Mouse (Mus musculus) adrenal gland, postnatal 36 days (tissue): Measurements from ENCODE around the gene Col5a3. TPM values are rescaled to one million over a fixed set of nuclear protein-coding genes. Genes with fewer than 3 reads are reported as not detected.
"Not testable (repeated sequence)": the region's sequence is repeated elsewhere in the genome, so short reads cannot be mapped to it uniquely, and the experiment has no call there.

Experiments
- DNase-seq, 2 experiments: peaks; one replicate each; pipeline ENCODE4 v3.0.0; 2021; ENCODE audit warnings: mixed read lengths in 1 of 2
- long read RNA-seq, 2 experiments: library from polyadenylated mRNA; stranded (forward); transcript quantifications; one replicate each; pipeline ENCODE4 v2.0.0; 2021; ENCODE audit warnings: borderline sequencing depth in 2 of 2
- total RNA-seq, 2 experiments: library from RNA; stranded (reverse); gene quantifications; 2 replicates each; pipeline ENCODE4 v1.2.3; 2021

Gene Col5a3
- 100 to 1,000 TPM; 187 to 205 TPM for total RNA-seq
- long read RNA-seq, experiment 1, full-length matches to known transcripts = 19 of 186 reads
- long read RNA-seq, experiment 1, partial matches to known transcripts = 128 of 186 reads
- long read RNA-seq, experiment 1, other reads (novel, unspliced or antisense) = 39 of 186 reads
- long read RNA-seq, experiment 2, full-length matches to known transcripts = 6 of 44 reads
- long read RNA-seq, experiment 2, partial matches to known transcripts = 33 of 44 reads
- long read RNA-seq, experiment 2, other reads (novel, unspliced or antisense) = 5 of 44 reads

DNA sequence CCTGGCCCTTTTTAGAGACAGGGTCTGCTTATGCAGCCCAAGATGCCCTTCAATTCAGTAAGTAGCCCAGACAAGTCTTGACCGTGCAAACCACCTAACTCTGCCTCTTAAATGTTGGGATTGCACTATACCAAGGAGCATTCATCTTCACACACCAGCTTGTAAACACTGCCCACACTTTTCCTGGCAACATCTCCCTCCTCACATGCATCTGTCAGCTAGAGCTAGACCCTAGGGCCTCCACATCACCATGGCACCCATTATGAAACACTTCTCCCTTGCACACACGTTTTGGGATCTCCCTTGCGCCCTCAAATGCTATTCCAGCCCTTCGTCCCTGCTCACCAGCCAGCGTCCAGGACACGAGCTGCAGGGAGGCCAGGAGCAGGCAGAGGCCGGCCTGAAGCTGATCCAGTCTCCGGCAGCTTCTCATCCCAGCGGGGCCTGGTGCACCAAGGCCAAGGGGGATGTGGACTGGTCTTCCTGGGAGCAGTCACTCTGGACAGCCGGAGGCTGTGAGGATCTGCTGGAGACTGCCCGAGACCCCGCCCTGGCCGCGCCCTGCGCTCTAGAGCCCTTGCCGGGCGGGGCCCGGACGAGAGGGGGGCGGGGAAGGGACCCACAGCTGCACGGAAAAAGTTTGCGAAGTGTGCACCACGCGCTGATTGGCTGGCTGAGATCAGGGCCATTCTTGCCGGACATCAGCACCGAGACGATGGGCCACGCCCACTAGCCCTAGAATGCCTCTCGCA is at the start of gene Col5a3:
Gene Col5a3, minus strand, starts transcription at position 547 of the 752 bp plus-strand sequence.
- peak; percentile 87 for DNase-seq

GRCm38 (mm10) chr9:20862225-20862624 is 47.4 kb upstream of the Col5a3 start:
- DNase-seq = no peak

DNA sequence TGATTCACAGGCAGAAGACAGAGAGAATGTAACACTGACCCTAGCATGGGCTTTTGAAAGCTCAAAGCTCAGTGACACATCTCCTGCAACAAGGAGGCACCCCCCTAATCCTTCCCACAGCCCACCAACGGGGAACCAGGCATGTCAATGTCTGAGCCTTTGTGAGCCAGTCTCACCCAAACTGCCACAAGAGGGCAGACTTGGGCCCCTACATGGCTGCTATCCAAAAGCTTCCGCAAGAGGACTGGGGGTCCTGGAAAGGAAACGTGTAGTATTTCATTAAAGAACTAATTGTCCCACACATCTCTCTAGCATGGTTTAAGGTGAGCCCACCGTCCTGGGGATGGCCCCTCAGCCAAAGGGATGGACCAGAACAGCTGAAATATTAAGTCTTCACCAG is 47.0 kb upstream of the Col5a3 start:
- peak in 1 of 2 experiments; percentile 61 for DNase-seq

DNA sequence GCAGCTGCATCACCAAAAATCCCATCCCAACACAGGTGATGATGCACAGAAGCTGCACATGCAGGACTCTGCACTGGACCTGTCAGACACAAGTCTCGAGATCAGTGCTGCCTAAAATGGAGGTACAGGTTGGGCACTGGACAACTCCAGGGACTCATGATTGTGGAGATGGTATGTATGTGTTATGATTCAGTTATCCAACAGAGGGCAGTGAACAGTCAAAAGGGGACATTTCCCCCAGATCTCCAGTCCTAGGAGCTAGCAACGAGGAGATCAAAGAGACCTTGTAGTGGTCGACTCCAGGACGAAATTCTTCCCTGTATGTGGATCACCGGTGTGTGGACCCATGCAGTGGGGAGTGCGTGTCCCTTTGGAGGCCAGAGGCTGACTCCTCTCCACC is 45.1 kb upstream of the Col5a3 start:
- DNase-seq = no peak

DNA sequence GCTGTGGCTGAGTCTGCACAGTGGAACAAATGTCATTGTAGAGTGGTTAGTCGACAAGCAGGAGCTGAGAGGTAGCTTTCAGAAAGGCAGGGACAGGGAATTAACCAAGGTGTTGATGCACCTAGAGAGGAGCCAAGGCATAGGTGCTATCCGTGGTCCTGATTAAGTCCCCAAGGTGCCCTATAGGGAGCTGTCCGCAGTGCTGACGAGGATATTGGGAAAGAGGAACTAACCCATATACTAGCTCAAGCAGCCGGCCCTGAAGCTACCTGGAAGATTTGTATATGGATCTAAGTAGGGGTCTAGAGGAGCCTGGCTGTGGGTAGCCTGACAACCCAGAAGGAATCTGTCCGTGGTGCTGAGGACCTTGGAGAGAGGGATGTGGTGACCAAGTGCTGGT is 42.3 kb upstream of the Col5a3 start:
- peak; percentile 58 to 59 for DNase-seq

DNA sequence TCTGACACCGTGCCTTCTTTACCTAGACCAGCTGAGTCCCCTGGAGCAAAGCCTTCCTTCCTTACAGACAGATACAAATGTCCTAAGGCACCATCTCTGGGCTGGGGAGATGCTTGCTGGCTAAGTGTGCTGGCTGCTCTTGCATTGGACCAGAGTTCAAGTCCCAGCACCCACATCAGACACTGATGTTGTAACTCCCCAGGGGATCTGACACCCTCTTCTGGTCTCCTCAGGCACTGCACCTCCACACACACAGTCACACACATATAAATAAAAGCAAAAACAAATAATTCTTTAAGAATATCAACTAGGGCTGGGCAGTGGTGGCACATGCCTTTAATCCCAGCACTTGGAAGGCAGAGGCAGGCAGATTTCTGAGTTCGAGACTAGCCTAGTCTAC is 35.3 kb upstream of the Col5a3 start:
- no peak for DNase-seq

GRCm38 (mm10) chr9:20842670-20843069 is 27.8 kb upstream of the Col5a3 start:
- DNase-seq = peak in 1 of 2 experiments; percentile 50

GRCm38 (mm10) chr9:20842211-20842610 is 27.3 kb upstream of the Col5a3 start:
- no peak for DNase-seq

DNA sequence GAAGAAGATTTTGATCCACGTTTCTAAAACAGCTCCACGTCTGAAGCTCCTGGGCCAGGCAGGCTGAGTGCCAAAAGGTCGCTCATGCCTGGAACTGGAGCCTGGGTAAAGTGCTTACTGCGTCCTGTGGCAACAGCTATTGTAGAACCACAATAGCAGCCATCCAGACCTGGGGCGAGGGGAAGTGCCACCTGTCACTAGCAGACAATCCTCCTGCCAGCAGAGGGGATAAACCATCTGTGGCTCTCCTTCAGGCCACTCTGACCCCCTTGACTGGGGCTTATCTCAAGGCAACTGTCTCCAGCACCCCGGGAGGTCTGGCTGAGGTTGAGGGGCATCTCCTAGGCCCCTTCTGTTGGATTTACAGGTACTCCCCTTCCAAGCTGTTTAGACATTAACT is 24.1 kb upstream of the Col5a3 start:
- no peak for DNase-seq

DNA sequence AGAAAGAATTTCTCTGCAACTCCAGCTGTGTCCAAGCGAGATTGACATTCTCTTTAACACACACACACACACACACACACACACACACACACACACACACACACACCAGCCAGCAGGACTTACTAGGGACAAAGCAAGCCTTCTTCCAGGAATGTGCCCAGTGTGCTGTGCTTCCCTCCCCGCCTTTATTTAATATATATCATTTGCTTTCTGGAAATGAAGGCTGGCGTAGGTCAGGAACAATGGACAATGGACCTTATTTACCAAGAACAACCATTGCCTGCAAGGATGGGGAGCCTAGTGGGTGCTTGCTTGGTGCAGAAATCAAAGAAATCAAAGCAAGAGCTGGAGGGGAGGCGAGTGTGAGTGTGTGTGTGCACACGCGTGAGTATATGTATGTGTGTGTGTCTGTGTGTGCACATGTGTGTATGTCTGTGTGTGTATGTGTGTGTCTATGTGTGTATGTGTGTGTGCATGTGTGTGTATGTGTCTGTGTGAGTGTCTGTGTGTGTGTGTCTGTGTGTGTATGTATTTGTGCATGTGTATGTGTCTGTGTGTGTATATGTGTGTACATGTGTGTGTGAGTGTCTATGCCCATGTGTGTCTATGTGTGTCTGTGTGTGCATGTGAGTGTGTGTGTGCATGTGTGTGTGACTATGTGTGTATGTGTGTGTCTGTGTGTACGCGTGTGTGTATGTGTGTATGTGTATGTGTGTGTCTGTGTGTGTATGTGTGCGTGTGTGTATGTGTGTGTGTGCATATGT is 22.5 kb upstream of the Col5a3 start:
- no peak for DNase-seq

GRCm38 (mm10) chr9:20835431-20835954 is 20.6 kb upstream of the Col5a3 start:
- DNase-seq = not testable (repeated sequence)

- no peak for DNase-seq
Observed at GRCm38 (mm10) chr9:20834881-20835280, 20.0 kb upstream of the Col5a3 start.

DNA sequence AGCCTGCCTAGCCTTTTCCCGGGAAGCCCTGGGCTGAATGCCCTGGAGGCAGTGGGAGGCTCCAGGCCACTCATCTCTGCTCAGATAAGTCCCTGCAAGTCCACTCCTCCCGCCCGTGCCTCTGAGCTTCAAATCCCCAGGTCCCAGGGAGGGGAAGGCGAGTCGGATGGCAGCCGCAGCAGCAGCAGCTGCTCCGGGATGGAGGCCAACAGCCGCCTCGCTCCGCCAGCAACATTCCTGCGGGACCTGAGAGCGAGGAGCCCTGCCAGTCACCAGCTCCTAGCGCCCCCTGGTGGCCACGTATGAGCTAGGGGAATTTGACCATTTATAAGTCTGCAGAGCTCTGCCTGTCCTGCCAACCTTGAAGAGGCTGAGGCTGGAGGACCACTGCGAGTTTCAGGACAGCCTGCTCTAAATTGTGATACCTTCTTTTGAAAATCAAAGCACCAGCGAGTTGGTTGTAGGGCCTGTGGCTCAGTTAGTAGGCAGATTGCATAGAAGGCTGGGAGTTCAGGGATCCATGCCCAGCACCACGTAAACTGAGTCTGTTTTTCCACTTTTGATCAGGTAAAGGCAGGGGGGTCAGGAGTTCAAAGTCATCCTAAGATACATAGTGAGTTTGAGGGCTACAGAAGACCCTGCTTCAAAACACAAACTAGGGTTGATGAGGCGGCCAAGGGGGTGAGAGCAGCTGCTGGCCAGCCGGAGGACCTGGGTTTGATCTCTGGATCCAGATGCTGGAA is 16.2 kb upstream of the Col5a3 start:
- peak; percentile 96 to 98 for DNase-seq

DNA sequence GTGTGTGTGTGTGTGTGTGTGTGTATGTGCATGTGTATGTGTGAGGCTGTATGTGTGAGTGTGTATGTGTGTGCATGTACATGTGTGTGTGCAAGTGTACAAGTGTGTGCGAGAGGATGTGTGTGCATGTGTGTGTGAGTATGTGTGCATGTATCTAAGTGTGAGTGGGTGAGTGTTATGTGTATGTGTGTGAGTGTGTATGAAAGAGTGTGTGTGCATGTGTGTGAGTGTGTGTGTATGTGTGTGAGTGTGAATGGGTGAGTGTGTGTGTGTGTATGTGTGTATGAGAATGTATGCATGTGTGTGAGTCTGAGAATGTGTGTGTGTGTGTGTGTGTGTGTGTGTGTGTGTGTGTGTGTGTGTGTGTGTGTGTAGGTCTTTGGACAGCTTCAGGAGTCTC is 13.3 kb upstream of the Col5a3 start:
- no peak for DNase-seq

GRCm38 (mm10) chr9:20825781-20826180 is 10.9 kb upstream of the Col5a3 start:
- DNase-seq = no peak

DNA sequence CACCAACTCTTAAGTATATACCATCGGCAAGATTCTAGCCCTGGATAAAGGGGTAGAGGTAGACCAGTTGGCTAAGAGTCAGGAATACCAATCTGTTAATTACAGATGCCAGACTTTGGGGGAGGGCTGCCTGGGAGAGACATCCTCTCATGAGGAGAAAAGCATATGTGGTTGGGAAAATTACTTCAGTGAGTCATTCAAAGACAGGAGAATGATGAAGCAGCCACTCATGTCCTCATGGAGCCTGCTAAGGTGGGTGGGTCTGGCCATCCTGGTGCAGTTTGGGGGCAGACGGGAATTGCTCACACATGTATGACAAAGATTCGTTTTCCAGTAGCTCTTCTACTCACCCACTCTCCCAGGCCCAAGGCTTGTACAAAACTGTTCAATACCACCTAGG is 8.0 kb upstream of the Col5a3 start:
- DNase-seq = no peak

GRCm38 (mm10) chr9:20820001-20820400 is 5.1 kb upstream of the Col5a3 start:
- no peak for DNase-seq

DNA sequence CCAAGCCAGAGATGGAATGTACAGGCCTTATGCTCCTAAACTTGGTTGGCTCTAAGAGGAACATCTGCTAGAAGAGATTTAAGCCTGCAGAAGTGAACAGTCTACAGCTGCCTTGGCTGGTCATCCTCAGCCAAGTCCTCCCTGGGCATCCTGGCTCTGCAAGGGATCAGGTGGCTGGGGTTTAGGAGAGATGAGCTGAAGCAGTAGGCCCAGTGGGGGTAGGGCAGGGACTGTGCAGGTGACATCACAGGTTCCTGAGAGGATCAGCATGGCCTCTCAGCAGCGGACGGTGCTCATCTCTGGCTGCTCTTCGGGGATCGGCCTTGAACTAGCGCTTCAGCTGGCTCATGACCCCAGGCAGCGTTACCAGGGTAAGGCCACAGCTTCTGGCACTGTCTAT is 3.4 kb upstream of the Col5a3 start, which contains the start of gene Rdh8:
Gene Rdh8, plus strand, starts transcription at position 268 of the 400 bp plus-strand sequence.
- peak in 1 of 2 experiments; percentile 42 for DNase-seq

DNA sequence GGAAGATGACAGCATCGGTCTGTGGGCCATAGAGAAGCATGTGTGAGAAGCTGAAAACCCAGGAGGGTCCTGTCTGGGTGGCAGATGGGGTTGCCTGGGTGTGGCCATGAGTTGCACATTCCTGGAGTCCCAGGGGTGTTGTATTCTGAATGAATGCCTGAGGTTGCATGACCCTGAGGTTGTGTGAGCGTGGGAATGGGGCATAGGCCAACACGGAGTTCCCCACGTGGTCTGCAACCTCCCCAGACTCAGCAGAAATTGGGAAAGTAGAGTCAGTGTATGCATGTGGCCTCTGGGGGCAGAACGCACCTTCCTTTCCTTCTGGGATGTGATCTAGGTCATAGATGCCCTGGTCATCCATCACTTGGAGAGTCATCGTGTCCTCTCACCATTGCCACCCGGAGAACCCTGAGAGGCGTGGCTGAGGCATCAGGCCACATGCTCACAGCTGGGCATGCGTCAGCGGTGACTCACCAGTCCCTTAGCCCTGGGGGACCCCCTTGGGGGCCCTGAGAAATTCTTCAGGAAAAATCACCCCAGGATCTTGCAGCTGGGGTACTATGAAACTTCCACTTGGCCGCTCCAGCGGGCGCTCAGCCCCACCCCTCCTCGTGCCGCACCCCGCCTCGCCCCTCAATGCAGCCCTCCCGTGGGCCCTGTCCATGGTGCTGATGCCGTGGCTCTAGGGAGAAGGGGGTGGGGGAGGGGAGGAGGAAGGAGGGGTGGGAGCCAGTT is 2.2 kb downstream of the Col5a3 start:
- DNase-seq = peak; percentile 82 to 87

- DNase-seq = no peak
Observed at GRCm38 (mm10) chr9:20810773-20811172, 4.1 kb downstream of the Col5a3 start.

DNA sequence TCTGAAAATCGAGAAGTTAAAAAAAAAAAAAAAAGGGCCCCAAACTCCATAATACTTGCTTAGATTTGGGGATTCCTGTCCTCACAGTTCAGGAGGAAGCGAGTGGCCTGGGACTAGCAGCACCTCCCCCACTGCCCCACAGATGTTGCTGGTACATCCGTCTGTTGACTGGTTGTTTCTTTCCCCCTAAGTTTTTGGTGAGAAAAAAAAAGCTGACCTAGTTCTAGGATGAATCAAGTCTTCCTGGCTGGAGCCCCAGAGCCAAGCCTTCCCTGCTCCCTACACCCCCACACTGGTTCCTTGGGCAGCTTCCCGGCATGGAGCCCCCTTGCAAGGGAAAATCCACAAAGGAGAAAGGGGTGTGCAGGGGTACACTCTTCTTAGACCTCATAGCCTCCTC is 4.6 kb downstream of the Col5a3 start:
- peak; percentile 49 to 50 for DNase-seq
